Mouse (Mus musculus) adrenal gland (tissue): ENCODE results near the gene Nbas.

Source experiments
- intact Hi-C: fragments of 180-260 bp; cut with DNase I; formaldehyde crosslinking; loops from one replicate; pipeline ENCODE4 v1.15.1; 2025

The Nbas gene

DNA sequence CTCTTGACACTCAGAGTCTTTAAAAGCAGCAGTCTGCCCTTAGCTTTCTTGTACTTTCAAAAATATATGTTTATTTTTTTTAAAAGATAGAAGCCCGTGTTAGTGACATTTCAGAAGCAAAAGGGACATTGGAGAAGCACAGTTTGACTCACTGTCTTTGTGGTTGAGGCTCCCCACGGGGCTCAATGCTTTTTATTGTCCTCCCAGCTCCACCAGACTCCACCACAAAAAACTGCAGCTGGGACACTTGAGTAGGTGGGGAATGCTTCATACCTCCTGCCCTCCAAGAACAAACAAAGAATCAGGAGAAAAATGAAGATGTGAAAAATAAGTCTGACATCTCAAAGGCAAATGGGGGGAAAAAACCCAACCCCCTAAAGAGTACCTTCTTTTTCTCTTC is 344.1 kb downstream of the Nbas start:
- intact Hi-C loops, result no loop called here

DNA sequence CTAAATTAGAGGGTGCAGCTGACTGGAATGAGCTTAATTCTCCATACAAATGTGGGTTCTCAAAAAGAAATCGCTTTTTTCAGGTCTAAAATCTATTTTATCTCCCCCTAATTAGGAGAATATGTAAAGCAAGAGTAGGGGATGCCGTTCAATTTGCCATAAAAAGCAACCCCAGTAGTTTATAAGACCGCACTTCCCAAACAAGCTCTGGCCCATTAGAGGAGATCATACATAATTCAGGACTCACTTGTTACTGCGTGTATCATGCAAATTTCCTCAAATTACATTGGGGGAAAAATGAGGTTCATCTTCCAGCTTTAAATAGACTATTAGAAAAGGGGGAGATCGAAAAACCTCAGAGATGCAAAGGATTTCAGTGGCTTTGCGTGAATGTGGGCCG is 346.7 kb downstream of the Nbas start:
- intact Hi-C loops, result no loop called here

DNA sequence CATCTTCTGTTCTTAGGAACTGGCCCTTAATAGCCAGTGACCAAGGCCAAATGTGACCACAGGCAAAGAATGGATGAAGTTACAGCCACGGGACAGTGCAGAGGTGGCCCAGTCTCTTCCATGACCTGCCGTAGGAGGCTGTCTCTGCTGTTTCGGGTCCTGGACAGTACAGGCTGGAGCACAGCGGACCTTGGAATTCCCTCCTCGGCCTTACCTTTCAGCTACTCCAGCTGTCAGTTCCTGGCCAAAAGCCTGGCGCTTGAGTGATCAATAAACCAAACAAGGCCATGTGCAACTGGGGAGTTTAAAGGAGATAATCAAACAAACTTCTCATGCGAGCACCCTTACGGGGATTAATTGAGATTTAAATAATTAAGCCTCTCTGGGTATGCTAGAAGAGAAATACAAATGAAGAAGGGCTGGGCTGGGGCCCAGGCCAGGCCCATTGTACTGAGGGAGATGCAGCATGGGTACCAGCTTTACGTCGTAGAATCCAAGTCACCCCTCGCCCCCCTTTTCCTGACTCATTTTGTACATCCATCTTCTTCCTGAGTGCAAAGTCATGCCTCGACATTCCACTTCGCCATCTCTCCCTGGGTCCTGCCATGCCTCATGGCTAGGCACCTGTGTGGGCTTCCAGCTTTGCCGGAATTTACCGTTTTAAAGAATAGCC is 353.4 kb downstream of the Nbas start:
- intact Hi-C loops, result no loop called here

DNA sequence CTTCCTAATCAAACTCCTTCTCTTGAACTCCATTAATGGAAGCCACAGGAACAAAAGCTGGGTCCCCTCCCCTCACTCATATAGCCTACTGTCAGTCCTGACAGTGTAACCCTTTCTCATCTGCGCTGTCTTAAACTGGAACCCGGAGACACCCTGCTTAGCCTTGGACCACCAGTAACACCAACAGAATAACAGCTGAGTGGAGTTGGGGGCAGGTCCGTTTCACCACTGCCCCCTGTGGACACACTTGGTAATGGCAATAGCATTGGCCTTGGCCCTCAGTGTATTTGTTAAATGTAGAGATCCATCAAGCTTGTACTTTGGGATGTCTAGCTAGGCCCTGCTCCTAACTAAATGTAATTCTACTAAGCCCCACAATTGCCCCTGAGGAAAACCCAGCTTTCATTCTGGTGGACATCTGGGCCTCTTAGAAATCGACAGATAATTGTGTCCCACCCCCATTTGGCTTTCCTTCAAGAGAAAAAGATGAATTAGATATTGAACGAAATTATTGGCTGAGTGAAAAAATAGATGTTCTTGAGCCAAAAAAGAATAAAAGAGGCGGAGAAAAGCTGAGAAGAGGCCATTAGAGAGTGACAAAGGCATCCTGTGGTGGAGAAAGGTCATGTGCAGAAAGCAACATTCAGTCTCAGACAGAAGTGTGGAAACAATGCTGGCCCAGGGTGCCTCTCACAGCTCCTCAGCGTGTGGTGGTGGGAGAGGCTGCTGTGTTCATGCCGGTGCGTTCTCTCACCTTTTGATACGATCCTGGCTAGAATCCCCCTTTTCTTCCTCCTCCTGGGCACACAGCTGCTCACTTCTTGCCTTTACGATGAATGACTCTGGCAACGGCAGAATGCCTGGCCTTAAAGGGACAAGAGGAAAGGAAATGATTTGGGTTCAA is 358.1 kb downstream of the Nbas start:
- intact Hi-C loops, result no loop called here
